Mouse (Mus musculus): ENCODE results near the gene Myd88.

Myd88 gene

DNA sequence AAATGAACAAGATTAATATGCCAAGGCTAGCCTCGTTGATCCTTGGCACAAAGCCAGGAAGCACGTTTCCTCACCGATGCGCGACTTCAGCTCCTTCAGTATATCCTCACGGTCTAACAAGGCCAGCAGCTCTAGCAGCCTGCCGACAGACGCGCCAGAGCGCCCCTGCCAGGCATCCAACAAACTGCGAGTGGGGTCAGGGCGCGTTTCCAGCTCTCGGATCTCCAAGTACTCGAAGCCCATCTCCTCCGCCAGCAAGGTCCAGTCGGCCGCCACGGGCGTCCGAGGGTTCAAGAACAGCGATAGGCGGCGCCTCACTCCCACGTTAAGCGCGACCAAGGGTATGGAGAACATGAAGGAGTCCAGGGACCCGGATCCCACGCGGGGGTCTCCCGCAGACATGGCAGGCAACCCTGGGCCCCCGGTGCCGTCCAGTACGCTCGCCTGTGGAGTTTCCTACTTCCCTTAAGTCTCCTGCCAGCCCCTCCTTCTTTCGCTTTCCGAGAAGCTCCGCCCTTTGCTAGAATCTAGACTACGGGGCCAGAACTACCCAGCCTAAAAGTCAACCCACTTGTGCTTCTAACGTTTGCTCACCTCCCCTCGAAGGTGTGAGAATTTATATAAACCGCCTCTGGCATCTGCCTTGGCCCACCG, 1.5 kb downstream of the Myd88 start, which contains the start of gene Acaa1a:
TSS of gene Acaa1a (plus strand) at position 119 of the 654 bp plus-strand sequence.
- peak; percentile 61 to 66 for DNase-seq

DNA sequence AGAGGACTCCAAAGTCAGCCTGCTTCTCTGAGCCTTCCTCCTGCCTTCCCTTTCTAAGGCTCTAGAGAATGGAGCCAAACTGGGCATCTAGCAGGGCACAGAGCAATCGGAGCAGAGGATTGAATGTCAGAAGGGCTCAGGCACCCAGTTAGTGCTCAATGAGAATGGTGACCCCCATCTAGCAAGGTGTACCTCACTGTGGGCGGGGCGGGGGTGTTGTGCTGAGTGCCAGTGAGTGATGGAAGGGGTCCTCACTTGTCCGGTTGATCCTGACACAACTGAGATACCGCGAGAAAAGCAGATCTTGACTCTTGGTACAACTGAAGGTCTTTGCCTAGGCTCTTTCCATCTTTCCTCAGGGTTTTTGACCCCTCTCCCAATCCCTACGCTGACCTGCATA, 2.1 kb downstream of the Myd88 start:
- no peak for DNase-seq

- no peak for DNase-seq
Observed at GRCm38 (mm10) chr9:119338350-119338749, 2.9 kb downstream of the Myd88 start.

- DNase-seq = no peak
Observed at GRCm38 (mm10) chr9:119337842-119338241, 3.4 kb downstream of the Myd88 start.

DNA sequence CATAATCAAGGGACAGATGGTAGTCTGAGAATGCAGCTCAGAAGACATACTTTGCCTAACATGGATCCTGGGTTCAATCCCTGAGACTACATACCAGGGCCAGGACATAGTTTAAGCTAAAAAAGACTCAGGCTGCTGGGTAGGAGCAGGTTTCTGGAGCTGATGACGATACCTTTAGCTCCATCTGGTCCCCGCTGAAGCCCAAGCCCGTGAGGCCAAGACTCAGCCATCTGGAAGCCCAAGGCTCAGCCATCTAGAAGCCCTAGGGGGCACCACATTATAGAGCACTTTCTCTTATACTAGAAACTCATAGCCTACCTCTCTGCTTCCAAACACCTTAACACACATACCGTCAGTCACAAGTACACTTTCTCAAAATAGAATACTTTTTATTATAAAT, 5.6 kb downstream of the Myd88 start:
- DNase-seq = no peak

- no peak for DNase-seq
Observed at GRCm38 (mm10) chr9:119334834-119335233, 6.4 kb downstream of the Myd88 start.

DNA sequence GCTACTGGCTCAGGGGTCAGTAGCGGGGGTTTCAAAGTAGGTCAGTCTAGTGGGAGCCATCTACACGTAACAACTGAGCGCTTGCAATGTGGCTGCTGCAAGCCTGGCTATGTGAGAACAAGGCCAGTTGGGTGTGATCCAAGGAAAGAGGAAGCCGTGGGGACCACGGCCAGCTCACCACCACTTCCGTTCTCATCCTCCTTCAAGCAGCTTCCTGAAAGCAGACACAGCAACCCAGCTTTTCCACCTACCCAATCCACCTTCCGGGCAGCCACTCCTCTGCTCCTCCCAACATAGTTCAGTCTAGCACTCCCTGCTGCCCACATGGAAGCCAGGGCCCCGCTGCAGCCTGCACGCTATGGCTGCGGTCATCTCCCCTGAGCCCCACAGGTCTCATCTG, 6.9 kb downstream of the Myd88 start:
- DNase-seq = peak; percentile 24 to 36

DNA sequence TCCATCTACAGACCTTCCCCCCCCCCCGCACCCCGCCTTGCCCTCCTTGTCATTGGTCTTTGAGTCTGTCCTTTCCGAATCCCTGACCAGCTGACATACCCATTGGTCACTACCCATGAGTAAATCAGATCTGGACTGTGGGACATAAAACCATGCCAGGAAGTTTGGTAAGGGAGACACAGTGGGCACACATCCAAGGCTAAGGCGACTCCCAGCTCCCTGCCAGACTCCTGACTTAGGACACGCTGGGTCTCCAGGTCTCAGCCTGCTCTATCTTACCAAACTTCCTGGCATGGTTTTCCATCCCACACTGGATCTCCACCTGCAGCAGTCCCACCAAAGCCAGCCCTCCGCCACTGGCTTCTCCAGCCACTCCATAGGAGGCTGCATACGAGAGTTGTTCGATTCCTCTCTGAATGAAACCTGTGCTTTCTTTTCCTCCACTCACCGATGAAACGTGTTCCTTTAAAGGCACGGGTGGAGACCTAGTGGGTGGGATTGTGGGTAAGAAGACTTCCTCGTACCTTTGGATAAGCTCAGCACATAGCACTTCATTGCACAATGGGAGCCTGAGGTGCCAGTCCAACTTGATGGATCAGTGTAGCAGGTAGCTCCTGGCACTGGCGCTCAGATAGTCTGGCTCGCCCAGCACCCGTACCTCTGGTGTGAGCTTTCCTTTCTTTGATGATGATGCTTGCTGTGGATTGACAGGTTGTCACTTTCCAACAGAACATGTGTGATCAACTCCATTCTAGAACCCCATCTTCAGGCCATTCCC, 10.8 kb downstream of the Myd88 start:
- DNase-seq = no peak

DNA sequence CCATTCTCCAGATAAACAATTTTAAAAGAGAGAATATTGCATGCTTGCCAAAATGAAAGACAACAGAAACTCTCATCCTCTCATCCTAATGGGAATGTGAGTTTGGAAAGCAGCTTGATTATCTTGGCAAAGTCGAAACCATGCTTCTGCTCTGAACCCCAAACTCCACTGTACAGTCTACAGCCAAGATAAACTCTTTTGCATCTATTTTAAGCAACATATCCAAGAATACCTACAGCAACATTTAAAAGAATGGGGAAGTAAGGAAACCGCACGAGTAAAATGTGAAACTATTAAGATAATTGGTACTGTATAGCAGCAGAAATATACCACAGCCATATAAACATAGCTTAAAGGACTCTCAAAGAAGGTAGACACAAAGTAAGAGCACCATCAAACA, 12.7 kb downstream of the Myd88 start:
- DNase-seq = no peak

DNA sequence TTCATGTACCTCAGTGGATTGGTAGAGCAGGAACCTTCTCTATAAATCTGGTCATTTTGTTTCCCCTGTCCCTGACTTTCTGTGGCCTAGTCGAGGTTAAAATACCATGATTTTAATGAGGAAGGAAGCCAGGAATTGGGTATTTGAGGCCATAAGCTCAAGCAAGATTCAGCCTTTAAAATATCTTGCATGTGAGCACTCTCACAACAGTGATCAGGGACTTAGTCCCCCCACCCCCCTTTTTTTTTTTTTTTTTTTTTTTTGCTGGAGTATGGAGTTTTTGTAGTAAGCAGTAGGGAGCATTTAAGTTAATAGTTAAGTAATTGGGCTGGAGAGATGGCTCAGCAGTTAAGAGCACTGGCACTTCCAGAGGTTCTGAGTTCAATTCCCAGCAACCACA, 17.1 kb downstream of the Myd88 start:
- DNase-seq = no peak

- DNase-seq = no peak
Observed at GRCm38 (mm10) chr9:119323260-119323645, 18.0 kb downstream of the Myd88 start.

GRCm38 (mm10) chr9:119322289-119323259, 18.6 kb downstream of the Myd88 start, which contains the start of gene Oxsr1:
Gene Oxsr1, minus strand, starts transcription at chr9:119322427.
- peak; percentile 97 to 99 for DNase-seq

DNA sequence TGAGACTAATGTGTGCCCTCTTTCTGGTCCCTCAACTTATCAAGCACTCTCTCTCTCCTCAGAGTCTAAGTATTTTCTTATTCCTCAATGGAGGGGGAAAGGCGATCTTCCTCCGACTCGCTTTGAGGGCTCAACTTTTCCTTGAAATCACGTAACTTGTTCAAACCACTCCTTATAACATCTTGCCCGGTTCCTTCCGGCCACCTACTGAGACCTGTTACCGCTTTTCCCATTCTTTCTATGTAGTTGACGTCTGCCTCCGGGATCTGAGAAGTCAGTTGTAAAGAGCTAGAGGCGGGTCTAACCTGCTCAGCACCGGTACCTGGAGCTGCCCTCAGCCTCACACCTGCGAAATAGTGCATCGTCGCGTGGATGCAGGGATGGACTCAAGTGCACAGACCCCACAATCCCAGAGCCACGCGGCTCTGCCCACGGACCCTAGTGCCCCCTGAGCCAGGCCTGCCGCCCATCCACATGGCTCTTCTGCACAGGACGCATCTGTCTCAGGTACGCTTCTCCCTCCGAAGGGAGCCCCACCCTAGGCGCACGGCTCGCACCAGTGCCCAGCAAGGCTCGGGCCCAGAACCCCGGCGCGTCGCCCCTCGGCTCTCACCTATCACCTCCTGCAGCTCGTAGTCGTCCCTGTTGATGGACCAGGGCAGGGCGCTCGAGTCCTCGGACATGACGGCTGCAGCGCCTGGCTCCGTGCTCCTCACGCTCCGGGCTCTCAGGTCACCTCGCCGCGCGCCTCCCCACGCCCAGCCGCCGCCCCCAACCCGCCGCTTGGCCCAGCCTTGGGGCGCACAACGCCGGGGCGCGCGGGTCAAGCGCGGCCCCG, 19.6 kb downstream of the Myd88 start:
- DNase-seq = no peak

GRCm38 (mm10) chr9:119320946-119321345, 20.3 kb downstream of the Myd88 start:
- no peak for DNase-seq

GRCm38 (mm10) chr9:119320446-119320845, 20.8 kb downstream of the Myd88 start:
- no peak for DNase-seq

DNA sequence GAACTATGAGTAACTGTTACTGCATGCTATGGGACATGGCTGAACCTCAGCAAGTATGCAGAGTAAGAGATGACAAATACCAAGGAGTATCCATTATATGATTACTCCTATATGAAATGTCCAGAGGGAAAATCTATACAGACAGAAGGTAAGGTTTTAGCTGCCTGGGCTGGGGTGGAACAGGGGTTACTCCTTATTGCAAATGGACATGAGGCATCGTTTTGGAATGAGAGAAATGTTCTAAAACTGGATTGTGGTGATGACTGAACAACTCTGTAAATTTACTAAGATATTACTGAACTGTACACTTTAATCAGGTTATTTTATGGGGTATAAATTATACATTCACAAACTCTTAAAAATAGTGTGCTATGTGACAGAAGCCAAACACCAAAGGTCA, 22.3 kb downstream of the Myd88 start:
- DNase-seq = no peak

GRCm38 (mm10) chr9:119313096-119313495, 28.1 kb downstream of the Myd88 start:
- no peak for DNase-seq

- no peak for DNase-seq
Observed at GRCm38 (mm10) chr9:119309067-119309466, 32.1 kb downstream of the Myd88 start.

GRCm38 (mm10) chr9:119305863-119306262, 35.3 kb downstream of the Myd88 start:
- DNase-seq = no peak

DNA sequence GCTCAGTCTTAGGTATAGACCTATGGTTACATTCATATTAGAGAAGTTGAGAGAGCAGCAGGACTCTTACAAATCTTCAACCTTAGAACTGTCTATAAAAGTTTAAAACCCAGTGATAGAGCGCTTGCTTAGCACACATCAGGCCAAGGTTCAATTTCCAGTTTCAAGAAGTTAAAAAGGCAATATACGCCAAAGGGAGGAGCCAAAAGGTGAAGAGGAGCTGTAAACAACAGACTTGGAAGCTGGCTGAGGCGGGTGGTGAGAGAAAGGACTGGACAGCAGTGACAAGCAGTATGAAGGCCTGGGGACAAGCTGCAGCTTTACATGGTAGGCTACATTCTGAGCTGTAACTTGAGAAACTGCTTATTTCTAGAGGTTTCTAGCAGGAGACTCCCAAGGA, 42.6 kb downstream of the Myd88 start:
- DNase-seq = no peak

DNA sequence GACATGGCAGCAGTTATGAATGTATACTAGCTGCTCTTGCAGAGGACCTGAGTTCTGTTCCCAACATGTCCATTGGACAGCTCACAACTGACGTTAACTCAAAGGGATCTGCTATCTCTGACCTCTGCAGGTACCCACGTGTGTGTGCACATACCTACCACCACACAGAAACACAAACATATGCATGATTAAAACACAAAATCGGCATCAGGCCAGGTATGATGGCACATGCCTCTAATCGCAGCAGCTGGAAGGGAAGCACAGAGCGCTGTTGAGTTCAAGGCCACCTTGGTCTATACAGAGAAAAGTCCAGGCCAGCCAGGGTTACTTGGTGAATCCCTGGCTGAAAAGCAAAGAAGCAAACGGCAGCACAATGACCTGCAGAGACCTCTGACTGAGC, 43.5 kb downstream of the Myd88 start:
- no peak for DNase-seq

DNA sequence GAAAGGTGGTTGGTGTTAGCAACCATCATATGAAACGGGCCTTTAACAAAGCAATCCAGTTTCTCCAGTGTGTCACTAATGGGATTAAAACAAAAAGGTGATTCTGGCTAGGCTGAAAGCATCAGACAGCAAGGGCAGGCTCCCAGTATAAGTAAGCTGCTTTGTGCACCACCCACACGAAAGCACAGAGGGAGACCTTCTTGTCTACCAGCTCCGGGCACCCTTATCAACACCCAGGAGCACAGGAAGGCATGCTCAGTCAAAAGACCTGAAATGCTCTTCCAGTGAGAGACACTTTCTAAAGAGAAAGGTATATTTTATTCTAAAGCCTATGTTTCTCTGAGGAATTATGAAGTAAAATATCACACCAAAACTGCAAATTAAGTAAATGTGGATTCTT, 50.4 kb downstream of the Myd88 start:
- no peak for DNase-seq
